Mouse (Mus musculus): ENCODE measurements at regions not wholly inside any gene's neighbourhood (a gene's known extent, or its start where the extent isn't known, plus 50 kb on each side); places are given as distances from the start of the nearest gene placed in this dataset.

- no peak for TF ChIP-seq CTCF (IDR thresholded peaks at IDR 0.05; ENCODE audit: insufficient read depth, low read length)
- no peak for TF ChIP-seq POLR2A (IDR thresholded peaks at IDR 0.05; ENCODE audit: borderline replicate concordance, extremely low read depth, low read depth, low read length)
These were observed 178.0 kb downstream of the Rnf144b start for GRCm38 (mm10) chr13:47300486-47300885.
